Mouse (Mus musculus): ENCODE measurements around the gene Gh.

- TF ChIP-seq CTCF (IDR thresholded peaks at IDR 0.05; ENCODE audit: low read depth, low read length) (no peak), POLR2A (IDR thresholded peaks at IDR 0.05; ENCODE audit: insufficient read depth, low read length) (no peak), EP300 (IDR thresholded peaks at IDR 0.05; ENCODE audit: insufficient read depth, low read depth, low read length) (no peak)
These were observed 4.4 kb upstream of the Gh start for GRCm38 (mm10) chr11:106306065-106306385.

Measured in ES-Bruce4 (cell line).